Mouse (Mus musculus): ENCODE measurements around the gene Olfml3. TPM values are rescaled to one million over a fixed set of nuclear protein-coding genes. Genes with fewer than 3 reads are reported as not detected.

The Olfml3 gene
- polyA plus RNA-seq, 1 experiment from 2014 or later: 5.1 TPM

GRCm38 (mm10) chr3:103771531-103772130, 33.8 kb upstream of the Olfml3 start:
- Histone ChIP-seq H3K4me1 (peaks cover 8% of the 10 kb centered on the region), H3K27ac (replicated peaks) (no peak overlapping the region), H3K4me3 (no peak overlapping the region), H3K4me2 (replicated peaks) (no peak overlapping the region), H3K27me3 (no peaks in the 10 kb centered on the region), H3K9ac (replicated peaks) (no peak overlapping the region), H3K9me3 (no peaks in the 10 kb centered on the region), H3K36me3 (peaks cover 4% of the 10 kb centered on the region; the same call in 1 of the 2 replicates)
- 66% methylated on average over 9 of the region's 9 CpGs for WGBS
- no peak for ATAC-seq (replicated peaks)

GRCm38 (mm10) chr3:103766789-103767188, 29.0 kb upstream of the Olfml3 start:
- no peak overlapping the region for H3K27ac ChIP-seq (replicated peaks)
- H3K4me1 ChIP-seq: peaks cover 8% of the 10 kb centered on the region
- ATAC-seq (replicated peaks): no peak
- H3K27me3 ChIP-seq: no peaks in the 10 kb centered on the region
- no peak overlapping the region for H3K4me3 ChIP-seq
- 61% methylated on average over 3 of the region's 3 CpGs for WGBS
- H3K9ac ChIP-seq (replicated peaks): no peak overlapping the region
- no peak overlapping the region for H3K4me2 ChIP-seq (replicated peaks)
- H3K36me3 ChIP-seq: peaks cover 20% of the 10 kb centered on the region
- no peaks in the 10 kb centered on the region for H3K9me3 ChIP-seq

GRCm38 (mm10) chr3:103759261-103759970, 21.6 kb upstream of the Olfml3 start:
- H3K4me1 ChIP-seq: no peaks in the 10 kb centered on the region
- H3K4me2 ChIP-seq (replicated peaks): no peak overlapping the region
- WGBS: 91% methylated on average over 5 of the region's 5 CpGs
- no peak overlapping the region for H3K9ac ChIP-seq (replicated peaks)
- H3K36me3 ChIP-seq: peaks cover 66% of the 10 kb centered on the region
- no peak overlapping the region for H3K27ac ChIP-seq (replicated peaks)
- no peaks in the 10 kb centered on the region for H3K9me3 ChIP-seq
- ATAC-seq (replicated peaks): no peak
- no peaks in the 10 kb centered on the region for H3K27me3 ChIP-seq
- H3K4me3 ChIP-seq: no peak overlapping the region

- Histone ChIP-seq H3K27ac (replicated peaks) (no peak overlapping the region), H3K27me3 (no peaks in the 10 kb centered on the region), H3K9me3 (no peaks in the 10 kb centered on the region), H3K4me2 (replicated peaks) (no peak overlapping the region), H3K4me3 (no peak overlapping the region), H3K9ac (replicated peaks) (no peak overlapping the region), H3K36me3 (peaks cover 74% of the 10 kb centered on the region), H3K4me1 (no peaks in the 10 kb centered on the region)
- 79% methylated on average over 7 of the region's 7 CpGs for WGBS
- ATAC-seq (replicated peaks): no peak
Observed at GRCm38 (mm10) chr3:103758456-103758855, 20.7 kb upstream of the Olfml3 start.

GRCm38 (mm10) chr3:103756920-103757319, 19.1 kb upstream of the Olfml3 start:
- H3K4me1 ChIP-seq: no peaks in the 10 kb centered on the region
- no peak for ATAC-seq (replicated peaks)
- peaks cover 70% of the 10 kb centered on the region for H3K36me3 ChIP-seq
- H3K4me2 ChIP-seq (replicated peaks): no peak overlapping the region
- no peaks in the 10 kb centered on the region for H3K27me3 ChIP-seq
- WGBS: 93% methylated on average over 2 of the region's 2 CpGs
- H3K27ac ChIP-seq (replicated peaks): no peak overlapping the region
- H3K4me3 ChIP-seq: no peak overlapping the region
- no peak overlapping the region for H3K9ac ChIP-seq (replicated peaks)
- H3K9me3 ChIP-seq: no peaks in the 10 kb centered on the region

- 83% methylated on average over 3 of the region's 3 CpGs for WGBS
- no peak overlapping the region for H3K4me3 ChIP-seq
- peaks cover 67% of the 10 kb centered on the region for H3K36me3 ChIP-seq
- no peak overlapping the region for H3K4me2 ChIP-seq (replicated peaks)
- no peak overlapping the region for H3K27ac ChIP-seq (replicated peaks)
- no peak overlapping the region for H3K9ac ChIP-seq (replicated peaks)
- no peaks in the 10 kb centered on the region for H3K4me1 ChIP-seq
- ATAC-seq (replicated peaks): no peak
- no peaks in the 10 kb centered on the region for H3K9me3 ChIP-seq
- no peaks in the 10 kb centered on the region for H3K27me3 ChIP-seq
Observed at GRCm38 (mm10) chr3:103755351-103755750, 17.6 kb upstream of the Olfml3 start.

GRCm38 (mm10) chr3:103751558-103751957, 13.8 kb upstream of the Olfml3 start:
- Histone ChIP-seq H3K4me2 (replicated peaks) (no peak overlapping the region), H3K4me1 (no peaks in the 10 kb centered on the region), H3K9me3 (no peaks in the 10 kb centered on the region), H3K36me3 (peaks cover 73% of the 10 kb centered on the region), H3K27ac (replicated peaks) (no peak overlapping the region), H3K4me3 (no peak overlapping the region), H3K9ac (replicated peaks) (no peak overlapping the region), H3K27me3 (no peaks in the 10 kb centered on the region)
- WGBS: 77% methylated on average over 2 of the region's 2 CpGs
- no peak for ATAC-seq (replicated peaks)

GRCm38 (mm10) chr3:103746711-103747110, 8.9 kb upstream of the Olfml3 start:
- no peak overlapping the region for H3K27ac ChIP-seq (replicated peaks)
- no peak for ATAC-seq (replicated peaks)
- H3K4me2 ChIP-seq (replicated peaks): no peak overlapping the region
- 84% methylated on average over 5 of the region's 5 CpGs for WGBS
- no peaks in the 10 kb centered on the region for H3K27me3 ChIP-seq
- H3K9ac ChIP-seq (replicated peaks): no peak overlapping the region
- no peaks in the 10 kb centered on the region for H3K4me1 ChIP-seq
- H3K9me3 ChIP-seq: no peaks in the 10 kb centered on the region
- H3K36me3 ChIP-seq: peaks cover 83% of the 10 kb centered on the region
- H3K4me3 ChIP-seq: no peak overlapping the region

GRCm38 (mm10) chr3:103745001-103745770, 7.4 kb upstream of the Olfml3 start:
- Histone ChIP-seq H3K36me3 (peaks cover 76% of the 10 kb centered on the region), H3K27me3 (no peaks in the 10 kb centered on the region), H3K4me1 (no peaks in the 10 kb centered on the region), H3K4me3 (no peak overlapping the region), H3K9ac (replicated peaks) (no peak overlapping the region), H3K4me2 (replicated peaks) (no peak overlapping the region), H3K27ac (replicated peaks) (no peak overlapping the region), H3K9me3 (no peaks in the 10 kb centered on the region)
- ATAC-seq (replicated peaks): no peak
- 92% methylated on average over 14 of the region's 14 CpGs for WGBS

GRCm38 (mm10) chr3:103743208-103743607, 5.4 kb upstream of the Olfml3 start:
- H3K36me3 ChIP-seq: peaks cover 57% of the 10 kb centered on the region
- H3K4me3 ChIP-seq: no peak overlapping the region
- no peak for ATAC-seq (replicated peaks)
- H3K4me1 ChIP-seq: peaks cover 4% of the 10 kb centered on the region
- H3K4me2 ChIP-seq (replicated peaks): no peak overlapping the region
- H3K27ac ChIP-seq (replicated peaks): no peak overlapping the region
- WGBS: 85% methylated on average over 6 of the region's 6 CpGs
- H3K27me3 ChIP-seq: no peaks in the 10 kb centered on the region
- no peaks in the 10 kb centered on the region for H3K9me3 ChIP-seq
- H3K9ac ChIP-seq (replicated peaks): no peak overlapping the region

GRCm38 (mm10) chr3:103740342-103740741, 2.5 kb upstream of the Olfml3 start:
- H3K27ac ChIP-seq (replicated peaks): no peak overlapping the region
- no peak overlapping the region for H3K4me2 ChIP-seq (replicated peaks)
- WGBS: 31% methylated on average over 5 of the region's 5 CpGs
- H3K4me3 ChIP-seq: no peak overlapping the region
- H3K9me3 ChIP-seq: no peaks in the 10 kb centered on the region
- no peak overlapping the region for H3K9ac ChIP-seq (replicated peaks)
- H3K4me1 ChIP-seq: peaks cover 32% of the 10 kb centered on the region
- peaks cover 30% of the 10 kb centered on the region for H3K36me3 ChIP-seq
- H3K27me3 ChIP-seq: no peaks in the 10 kb centered on the region
- ATAC-seq (replicated peaks): no peak

GRCm38 (mm10) chr3:103739329-103739728, 1.5 kb upstream of the Olfml3 start, which contains the start of gene Gm10964:
TSS of gene Gm10964 (plus strand) at chr3:103739366.
- 87% methylated on average over 1 of the region's 1 CpGs for WGBS
- no peak for ATAC-seq (replicated peaks)

More at GRCm38 (mm10) chr3:103739329-103739728, 1.5 kb upstream of the Olfml3 start, which contains the start of gene Gm10964:
- Histone ChIP-seq H3K27me3 (no peaks in the 10 kb centered on the region), H3K4me1 (peaks cover 42% of the 10 kb centered on the region), H3K9me3 (no peaks in the 10 kb centered on the region), H3K4me2 (replicated peaks) (peak within 1 kb of the TSS; percentile 39), H3K4me3 (peak within 1 kb of the TSS; percentile 14), H3K9ac (replicated peaks) (0 out of 2 replicates have a peak within 1 kb of the TSS, but pooled peaks have one; percentile 20), H3K36me3 (peaks cover 20% of the 10 kb centered on the region), H3K27ac (replicated peaks) (peak within 1 kb of the TSS; percentile 83)
